Mouse (Mus musculus): ENCODE data around the gene C77080. TPM values are rescaled to one million over a fixed set of nuclear protein-coding genes. Genes with fewer than 3 reads are reported as not detected.

The C77080 gene
- total RNA-seq (2021): 10 to 100 TPM; 22.5 to 25.9 TPM
- long read RNA-seq, experiment 1, full-length matches to known transcripts: 6 of 27 reads
- long read RNA-seq, experiment 1, partial matches to known transcripts: 10 of 27 reads
- long read RNA-seq, experiment 1, other reads (novel, unspliced or antisense): 11 of 27 reads
- long read RNA-seq, experiment 2, full-length matches to known transcripts: 9 of 33 reads
- long read RNA-seq, experiment 2, partial matches to known transcripts: 11 of 33 reads
- long read RNA-seq, experiment 2, other reads (novel, unspliced or antisense): 13 of 33 reads

- intact Hi-C loops (cut with DNase I): loop anchor here (5.0 kb wide), 1 partner anchor 34 kb away; no protein-coding TSS in a partner anchor
- TF ChIP-seq CTCF (IDR thresholded peaks at IDR 0.05): no peak
- no peak within 1 kb of the TSS for H3K4me3 ChIP-seq
- no peak within 1 kb of the TSS for H3K27ac ChIP-seq
- DNase-seq (ENCODE audit: extremely low spot score in 1 of 2, low spot score in 2 of 2): no peak
Measured at GRCm38 (mm10) chr4:129261196-129261595, at the start of gene C77080. TSS of gene C77080 (minus strand) at chr4:129261404.

- intact Hi-C loops (cut with DNase I): no loop called here
Measured at GRCm38 (mm10) chr4:129307936-129308335, 46.7 kb upstream of the C77080 start.

DNA sequence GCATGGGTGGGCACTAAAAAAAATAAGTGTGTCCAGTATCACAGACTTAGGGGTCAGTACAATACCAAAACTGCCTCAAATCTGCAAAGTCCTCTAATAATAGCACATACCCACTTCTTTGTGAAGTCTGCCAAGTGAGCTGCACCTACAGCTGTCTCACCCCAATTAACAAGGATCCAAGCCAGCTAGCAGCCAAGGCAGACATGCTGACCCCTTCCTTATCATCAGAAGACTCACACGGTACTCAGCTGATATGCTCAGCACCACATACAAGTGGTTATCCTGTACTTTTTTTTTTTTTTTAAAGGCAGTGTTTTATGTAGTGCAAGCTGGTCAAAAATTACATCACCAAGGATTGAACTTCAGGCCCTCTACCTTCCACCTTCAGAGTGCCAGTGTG is 43.1 kb upstream of the C77080 start:
- TF ChIP-seq CTCF (IDR thresholded peaks at IDR 0.05): no peak
- DNase-seq (ENCODE audit: extremely low spot score in 1 of 2, low spot score in 2 of 2): no peak
- intact Hi-C loops (cut with DNase I): no loop called here
- Histone ChIP-seq H3K27ac (no peak overlapping the region), H3K4me3 (no peak overlapping the region)

More at GRCm38 (mm10) chr4:129307936-129308335, 46.7 kb upstream of the C77080 start:
- no peak for DNase-seq (ENCODE audit: extremely low spot score in 1 of 2, low spot score in 2 of 2)
- H3K27ac ChIP-seq: no peak overlapping the region
- H3K4me3 ChIP-seq: no peak overlapping the region
- no peak for TF ChIP-seq CTCF (IDR thresholded peaks at IDR 0.05)

GRCm38 (mm10) chr4:129303816-129304215 is 42.6 kb upstream of the C77080 start:
- intact Hi-C loops (cut with DNase I): no loop called here
- Histone ChIP-seq H3K4me3 (no peak overlapping the region), H3K27ac (no peak overlapping the region)
- no peak for TF ChIP-seq CTCF (IDR thresholded peaks at IDR 0.05)
- no peak for DNase-seq (ENCODE audit: extremely low spot score in 1 of 2, low spot score in 2 of 2)

DNA sequence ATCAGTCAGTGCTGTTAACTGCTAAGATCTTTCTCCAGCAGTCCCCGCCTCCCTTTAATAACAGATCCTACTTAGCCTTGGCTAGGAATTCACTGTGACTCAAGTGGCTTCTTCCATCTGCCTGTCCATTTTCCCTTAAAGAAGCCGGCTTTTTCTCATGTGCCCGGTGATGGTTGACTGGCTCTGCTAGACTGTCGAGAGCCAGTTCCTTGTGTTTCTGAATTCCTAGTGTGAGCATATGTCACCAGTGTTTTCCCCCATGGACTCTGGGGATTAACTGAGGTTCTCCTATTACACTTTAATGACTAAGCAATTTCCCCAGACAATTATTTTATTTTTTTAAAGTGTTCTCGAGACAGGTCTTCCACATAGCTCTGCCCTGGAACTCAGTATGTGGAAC is 42.2 kb upstream of the C77080 start:
- no peak for DNase-seq (ENCODE audit: extremely low spot score in 1 of 2, low spot score in 2 of 2)
- TF ChIP-seq CTCF (IDR thresholded peaks at IDR 0.05): no peak
- no peak overlapping the region for H3K27ac ChIP-seq
- intact Hi-C loops (cut with DNase I): no loop called here
- H3K4me3 ChIP-seq: no peak overlapping the region

DNA sequence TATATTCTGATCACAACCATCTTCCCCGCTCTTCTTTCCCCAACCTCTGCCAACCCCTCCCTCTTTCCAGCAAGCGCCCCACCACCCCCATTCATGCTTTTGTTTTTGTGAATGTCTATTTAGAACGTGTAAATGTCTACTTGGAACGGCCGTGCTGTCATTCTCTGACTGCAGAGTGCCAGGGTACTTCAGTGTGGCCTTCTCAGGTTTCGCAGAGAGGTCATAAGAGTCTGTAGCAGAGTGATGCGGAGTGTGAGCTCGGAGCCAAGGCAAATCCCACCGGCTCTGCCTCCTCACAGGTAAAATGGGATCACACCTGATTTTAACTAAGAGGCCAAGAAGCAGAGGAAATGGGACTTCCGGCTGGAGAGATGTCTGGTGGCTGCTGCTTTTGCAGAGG is 37.9 kb upstream of the C77080 start:
- H3K27ac ChIP-seq: no peak overlapping the region
- no peak for DNase-seq (ENCODE audit: extremely low spot score in 1 of 2, low spot score in 2 of 2)
- intact Hi-C loops (cut with DNase I): no loop called here
- no peak for TF ChIP-seq CTCF (IDR thresholded peaks at IDR 0.05)
- no peak overlapping the region for H3K4me3 ChIP-seq

- intact Hi-C loops (cut with DNase I): no loop called here
- no peak for TF ChIP-seq CTCF (IDR thresholded peaks at IDR 0.05)
- H3K27ac ChIP-seq: no peak overlapping the region
- H3K4me3 ChIP-seq: no peak overlapping the region
- peak; percentile 28 to 38 for DNase-seq (ENCODE audit: extremely low spot score in 1 of 2, low spot score in 2 of 2)
Measured at GRCm38 (mm10) chr4:129297724-129298123, 36.5 kb upstream of the C77080 start.

DNA sequence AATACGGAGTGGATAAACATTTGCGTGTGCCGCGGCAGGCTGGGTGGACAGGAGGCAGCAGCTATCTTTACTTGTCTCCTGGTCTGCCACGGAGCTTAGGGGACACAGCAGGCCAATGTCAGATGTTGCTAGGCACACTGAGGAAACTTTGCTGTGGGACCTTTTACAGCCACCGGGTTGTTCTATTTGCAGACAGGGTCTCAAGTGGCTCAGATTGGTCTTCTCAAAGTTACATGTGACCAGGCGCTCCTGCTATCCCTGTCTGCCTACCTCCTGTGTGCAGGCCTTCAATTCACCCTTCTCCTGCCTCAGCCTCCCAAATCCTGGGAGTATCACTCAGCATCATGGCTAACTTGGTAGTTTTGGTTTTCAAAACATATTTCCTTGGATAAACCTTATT is 34.9 kb upstream of the C77080 start:
- intact Hi-C loops (cut with DNase I): no loop called here
- TF ChIP-seq CTCF (IDR thresholded peaks at IDR 0.05): no peak
- Histone ChIP-seq H3K27ac (no peak overlapping the region), H3K4me3 (no peak overlapping the region)
- no peak for DNase-seq (ENCODE audit: extremely low spot score in 1 of 2, low spot score in 2 of 2)

DNA sequence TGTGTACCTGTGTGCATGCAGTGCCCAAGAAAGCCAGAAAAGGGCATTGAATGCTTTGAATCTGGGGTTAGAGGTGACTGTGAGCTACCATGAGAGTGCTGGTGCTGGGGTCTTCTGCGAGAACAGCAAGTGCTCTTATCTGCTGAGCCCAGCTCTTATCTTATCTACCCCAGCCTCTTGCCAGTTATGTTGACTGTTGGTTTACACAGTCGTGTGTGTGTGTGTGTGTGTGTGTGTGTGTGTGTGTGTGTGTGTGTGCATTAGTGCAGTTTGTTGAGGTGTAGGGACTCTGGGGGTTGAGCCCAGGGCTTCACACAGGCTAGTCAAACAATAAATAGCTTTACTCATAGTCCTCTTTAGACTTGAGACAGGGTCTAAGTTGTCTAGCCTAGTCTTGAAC is 34.0 kb upstream of the C77080 start:
- Histone ChIP-seq H3K27ac (no peak overlapping the region), H3K4me3 (no peak overlapping the region)
- intact Hi-C loops (cut with DNase I): no loop called here
- DNase-seq (ENCODE audit: extremely low spot score in 1 of 2, low spot score in 2 of 2): no peak
- TF ChIP-seq CTCF (IDR thresholded peaks at IDR 0.05): no peak

- Histone ChIP-seq H3K4me3 (no peak overlapping the region), H3K27ac (no peak overlapping the region)
- DNase-seq (ENCODE audit: extremely low spot score in 1 of 2, low spot score in 2 of 2): no peak
- intact Hi-C loops (cut with DNase I): no loop called here
- no peak for TF ChIP-seq CTCF (IDR thresholded peaks at IDR 0.05)
Measured at GRCm38 (mm10) chr4:129293702-129294101, 32.5 kb upstream of the C77080 start.

- intact Hi-C loops (cut with DNase I): no loop called here
- DNase-seq (ENCODE audit: extremely low spot score in 1 of 2, low spot score in 2 of 2): no peak
- TF ChIP-seq CTCF (IDR thresholded peaks at IDR 0.05): no peak
- Histone ChIP-seq H3K27ac (no peak overlapping the region), H3K4me3 (no peak overlapping the region)
Measured at GRCm38 (mm10) chr4:129292831-129293230, 31.6 kb upstream of the C77080 start.

DNA sequence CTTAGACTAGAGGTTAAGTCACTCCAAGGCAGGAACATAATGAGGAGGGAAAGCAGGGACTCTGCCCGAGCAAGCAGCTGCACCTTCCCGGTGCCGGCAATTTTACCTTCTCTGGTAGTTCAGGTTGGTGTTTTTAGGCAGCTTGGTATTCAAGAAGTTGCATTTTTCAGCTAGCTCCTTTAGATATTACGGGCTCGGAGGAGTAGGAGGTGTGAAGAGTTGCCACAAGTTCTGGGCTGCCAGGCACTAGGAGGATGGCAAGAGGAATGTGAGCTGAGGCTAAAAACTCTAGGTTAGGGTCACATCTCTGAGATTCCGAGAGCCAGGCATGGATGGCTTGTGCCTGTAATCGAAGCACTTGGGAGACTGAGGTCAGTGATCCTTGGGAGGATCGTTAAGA is 28.5 kb upstream of the C77080 start:
- Histone ChIP-seq H3K4me3 (no peak overlapping the region), H3K27ac (no peak overlapping the region)
- no peak for TF ChIP-seq CTCF (IDR thresholded peaks at IDR 0.05)
- DNase-seq (ENCODE audit: extremely low spot score in 1 of 2, low spot score in 2 of 2): no peak
- intact Hi-C loops (cut with DNase I): no loop called here

- DNase-seq (ENCODE audit: extremely low spot score in 1 of 2, low spot score in 2 of 2): no peak
- no peak for TF ChIP-seq CTCF (IDR thresholded peaks at IDR 0.05)
- H3K4me3 ChIP-seq: peak overlapping the region; percentile 53; the same call in 1 of the 2 replicates
- intact Hi-C loops (cut with DNase I): no loop called here
- H3K27ac ChIP-seq: no peak overlapping the region
Measured at GRCm38 (mm10) chr4:129288067-129288466, 26.9 kb upstream of the C77080 start.
